Mouse (Mus musculus): ENCODE measurements around the gene Immp2l.
"Not testable (repeated sequence)": the region's sequence is repeated elsewhere in the genome, so short reads cannot be mapped to it uniquely, and the experiment has no call there.

The Immp2l gene

GRCm38 (mm10) chr12:41023511-41024421 is at the start of gene Immp2l:
Gene Immp2l, plus strand, starts transcription at chr12:41024090.
- peak; percentile 90 for DNase-seq (ENCODE audit: low spot score in 2 of 2)

GRCm38 (mm10) chr12:40978719-40979500 is 45.0 kb upstream of the Immp2l start:
- no peak for DNase-seq (ENCODE audit: low spot score in 2 of 2)

GRCm38 (mm10) chr12:40979716-40980115 is 44.2 kb upstream of the Immp2l start:
- DNase-seq (ENCODE audit: low spot score in 2 of 2) = no peak

- no peak for DNase-seq (ENCODE audit: low spot score in 2 of 2)
Observed at GRCm38 (mm10) chr12:40980160-40980559, 43.7 kb upstream of the Immp2l start.

GRCm38 (mm10) chr12:40983021-40983420 is 40.9 kb upstream of the Immp2l start:
- no peak for DNase-seq (ENCODE audit: low spot score in 2 of 2)

- DNase-seq (ENCODE audit: low spot score in 2 of 2) = no peak
Observed at GRCm38 (mm10) chr12:40984735-40985134, 39.2 kb upstream of the Immp2l start.

- no peak for DNase-seq (ENCODE audit: low spot score in 2 of 2)
Observed at GRCm38 (mm10) chr12:40985791-40986190, 38.1 kb upstream of the Immp2l start.

GRCm38 (mm10) chr12:40988311-40989065 is 35.4 kb upstream of the Immp2l start:
- no peak for DNase-seq (ENCODE audit: low spot score in 2 of 2)

- DNase-seq (ENCODE audit: low spot score in 2 of 2) = no peak
Observed at GRCm38 (mm10) chr12:40991647-40992046, 32.2 kb upstream of the Immp2l start.

GRCm38 (mm10) chr12:40992237-40992636 is 31.7 kb upstream of the Immp2l start:
- not testable (repeated sequence) for DNase-seq (ENCODE audit: low spot score in 2 of 2)

- DNase-seq (ENCODE audit: low spot score in 2 of 2) = no peak
Observed at GRCm38 (mm10) chr12:40994846-40995245, 29.0 kb upstream of the Immp2l start.

- no peak for DNase-seq (ENCODE audit: low spot score in 2 of 2)
Observed at GRCm38 (mm10) chr12:40995618-40996370, 28.1 kb upstream of the Immp2l start.

- no peak for DNase-seq (ENCODE audit: low spot score in 2 of 2)
Observed at GRCm38 (mm10) chr12:41022516-41022915, 1.4 kb upstream of the Immp2l start.

- DNase-seq (ENCODE audit: low spot score in 2 of 2) = no peak
Observed at GRCm38 (mm10) chr12:41024512-41024911, 622 bp downstream of the Immp2l start.

- no peak for DNase-seq (ENCODE audit: low spot score in 2 of 2)
Observed at GRCm38 (mm10) chr12:41027485-41027884, 3.6 kb downstream of the Immp2l start.

- DNase-seq (ENCODE audit: low spot score in 2 of 2) = no peak
Observed at GRCm38 (mm10) chr12:41031119-41031518, 7.2 kb downstream of the Immp2l start.

GRCm38 (mm10) chr12:41033196-41033595 is 9.3 kb downstream of the Immp2l start:
- no peak for DNase-seq (ENCODE audit: low spot score in 2 of 2)

- DNase-seq (ENCODE audit: low spot score in 2 of 2) = no peak
Observed at GRCm38 (mm10) chr12:41039834-41040233, 15.9 kb downstream of the Immp2l start.

GRCm38 (mm10) chr12:41041737-41042136 is 17.8 kb downstream of the Immp2l start:
- DNase-seq (ENCODE audit: low spot score in 2 of 2) = no peak

- no peak for DNase-seq (ENCODE audit: low spot score in 2 of 2)
Observed at GRCm38 (mm10) chr12:41044493-41045132, 20.7 kb downstream of the Immp2l start.
